ENCODE assay signal across 8 mouse cellular contexts in genomic region chr5:122423083-122423482, GRCm38 (mm10). TPM values are rescaled to one million over a fixed set of nuclear protein-coding genes. Genes with fewer than 3 reads are reported as not detected.
A peak's percentile ranks its signal among the peaks of the same experiment; 100 is the strongest.
DNase-seq lines count a peak whose midpoint lies in the region; ATAC-seq and TF ChIP-seq lines count a peak whose summit lies in the region.

No protein-coding gene starts in this region.

- H3K27me3 ChIP-seq in hindbrain, embryonic 16.5 days (replicated peaks; ENCODE audit: control insufficient read depth, insufficient read depth, low read length) = no peaks in the 10 kb centered on the region
- H3K27me3 ChIP-seq in midbrain, embryonic 16.5 days (ENCODE audit: control insufficient read depth, insufficient read depth, low read depth, low read length) = no peaks in the 10 kb centered on the region

- 18% methylated on average over 15 of the region's 15 CpGs for WGBS in lung, adult 2 months
- WGBS in hindbrain, embryonic 16.5 days = 36% methylated on average over 13 of the region's 15 CpGs
- 32% methylated on average over 15 of the region's 15 CpGs for WGBS in midbrain, embryonic 16.5 days

- no peak for TF ChIP-seq CTCF in lung, adult 2 months (IDR thresholded peaks at IDR 0.05; ENCODE audit: insufficient read depth, low read length)
- no peak for TF ChIP-seq CTCF in bone marrow macrophage, adult 2 months (IDR thresholded peaks at IDR 0.05; ENCODE audit: low read depth, low read length)

- H3K27ac ChIP-seq in bone marrow macrophage, adult 2 months (ENCODE audit: insufficient read depth, low read depth, low read length) = no peak overlapping the region
- H3K27ac ChIP-seq in hindbrain, embryonic 16.5 days (ENCODE audit: low read depth, low read length) = no peak overlapping the region
- no peak overlapping the region for H3K27ac ChIP-seq in midbrain, embryonic 16.5 days (ENCODE audit: low read length)

- H3K36me3 ChIP-seq in hindbrain, embryonic 16.5 days (ENCODE audit: control insufficient read depth, insufficient read depth, low read length) = peaks cover 2% of the 10 kb centered on the region
- peaks cover 2% of the 10 kb centered on the region for H3K36me3 ChIP-seq in midbrain, embryonic 16.5 days (ENCODE audit: control insufficient read depth, insufficient read depth, low read length)

- peak overlapping the region; percentile 67 for H3K4me2 ChIP-seq in hindbrain, embryonic 16.5 days (ENCODE audit: low read length)
- peak overlapping the region; percentile 97 for H3K4me2 ChIP-seq in midbrain, embryonic 16.5 days (ENCODE audit: low read length)

- peak overlapping the region; percentile 94 for H3K9ac ChIP-seq in hindbrain, embryonic 16.5 days (ENCODE audit: low read depth, low read length)
- H3K9ac ChIP-seq in midbrain, embryonic 16.5 days (ENCODE audit: low read depth, low read length) = peak overlapping the region; percentile 95

- H3K4me1 ChIP-seq in lung, adult 2 months (ENCODE audit: control insufficient read depth, insufficient read depth, low read length) = no peaks in the 10 kb centered on the region
- peaks cover 7% of the 10 kb centered on the region for H3K4me1 ChIP-seq in bone marrow macrophage, adult 2 months (ENCODE audit: control insufficient read depth, insufficient read depth, low read length)
- peaks cover 12% of the 10 kb centered on the region for H3K4me1 ChIP-seq in hindbrain, embryonic 16.5 days (ENCODE audit: control insufficient read depth, insufficient read depth, low read depth, low read length)
- peaks cover 19% of the 10 kb centered on the region for H3K4me1 ChIP-seq in midbrain, embryonic 16.5 days (ENCODE audit: control insufficient read depth, insufficient read depth, low read length)

- no peak for ATAC-seq in hindbrain, embryonic 16.5 days
- ATAC-seq in midbrain, embryonic 16.5 days = no peak

- DNase-seq in lung, adult 2 months = no peak
- DNase-seq in lung, postnatal 10 days = no peak
- DNase-seq in urinary bladder, adult 2 months (ENCODE audit: low spot score) = no peak
- no peak for DNase-seq in ovary, postnatal 36 days (ENCODE audit: low spot score)
- DNase-seq in lung, postnatal 14 days = no peak

- no peaks in the 10 kb centered on the region for H3K9me3 ChIP-seq in hindbrain, embryonic 16.5 days (ENCODE audit: control insufficient read depth, low read length)
- no peaks in the 10 kb centered on the region for H3K9me3 ChIP-seq in midbrain, embryonic 16.5 days (replicated peaks; ENCODE audit: control insufficient read depth, low read length, poor library complexity, severe bottlenecking)

- no peak for TF ChIP-seq POLR2A in lung, adult 2 months (IDR thresholded peaks at IDR 0.05; ENCODE audit: borderline replicate concordance, extremely low read depth, low read depth, low read length)
- no peak for TF ChIP-seq POLR2A in bone marrow macrophage, adult 2 months (IDR thresholded peaks at IDR 0.05; ENCODE audit: borderline replicate concordance, low read depth, low read length)

- peak overlapping the region; percentile 89 for H3K4me3 ChIP-seq in lung, adult 2 months (replicated peaks; ENCODE audit: extremely low read depth, low read depth, low read length)
- H3K4me3 ChIP-seq in bone marrow macrophage, adult 2 months (ENCODE audit: insufficient read depth, low read length) = peak overlapping the region; percentile 94
- peak overlapping the region; percentile 96 for H3K4me3 ChIP-seq in hindbrain, embryonic 16.5 days (ENCODE audit: low read length)
- H3K4me3 ChIP-seq in midbrain, embryonic 16.5 days (ENCODE audit: low read depth, low read length) = peak overlapping the region; percentile 99

RNA-seq across cellular contexts. Expression of gene Anapc7, which starts 1.6 kb away (rescaled TPM):
- 17.9 and 20.5 TPM in 2 replicates for polyA plus RNA-seq in lung, adult 2 months (2012; rRNA removed)
- polyA plus RNA-seq in bone marrow macrophage, adult 2 months (2012; ENCODE audit: insufficient read depth, insufficient read length, missing spikeins) = 19.6 and 22.2 TPM in 2 replicates
- 47.3 and 51.2 TPM in 2 replicates for polyA plus RNA-seq in hindbrain, embryonic 16.5 days (2015; fragmentation: Nextera tagmentation; extraction: Ambion mirVana)
- polyA plus RNA-seq in midbrain, embryonic 16.5 days (2015; fragmentation: Nextera tagmentation; extraction: Ambion mirVana) = 44.3 and 45.9 TPM in 2 replicates
- 41.6 and 46.7 TPM in 2 replicates for polyA plus RNA-seq in urinary bladder, adult 2 months (2012; rRNA removed)

RNA-seq across cellular contexts. Expression of gene Arpc3, which starts 31.4 kb away (rescaled TPM):
- 114 and 144 TPM in 2 replicates for polyA plus RNA-seq in lung, adult 2 months (2012; rRNA removed)
- 741 and 780 TPM in 2 replicates for polyA plus RNA-seq in bone marrow macrophage, adult 2 months (2012; ENCODE audit: insufficient read depth, insufficient read length, missing spikeins)
- 139 and 158 TPM in 2 replicates for polyA plus RNA-seq in hindbrain, embryonic 16.5 days (2015; fragmentation: Nextera tagmentation; extraction: Ambion mirVana)
- polyA plus RNA-seq in midbrain, embryonic 16.5 days (2015; fragmentation: Nextera tagmentation; extraction: Ambion mirVana) = 168 and 172 TPM in 2 replicates
- 295 and 362 TPM in 2 replicates for polyA plus RNA-seq in urinary bladder, adult 2 months (2012; rRNA removed)

RNA-seq across cellular contexts. Expression of gene Fam216a, which starts 50.9 kb away (rescaled TPM):
- polyA plus RNA-seq in lung, adult 2 months (2012; rRNA removed) = 18.9 and 22.5 TPM in 2 replicates
- 8.3 and 11.5 TPM in 2 replicates for polyA plus RNA-seq in bone marrow macrophage, adult 2 months (2012; ENCODE audit: insufficient read depth, insufficient read length, missing spikeins)
- 132 and 140 TPM in 2 replicates for polyA plus RNA-seq in hindbrain, embryonic 16.5 days (2015; fragmentation: Nextera tagmentation; extraction: Ambion mirVana)
- 135 and 139 TPM in 2 replicates for polyA plus RNA-seq in midbrain, embryonic 16.5 days (2015; fragmentation: Nextera tagmentation; extraction: Ambion mirVana)
- polyA plus RNA-seq in urinary bladder, adult 2 months (2012; rRNA removed) = 26.4 and 33.0 TPM in 2 replicates

RNA-seq across cellular contexts. Expression of gene Gpn3, which starts 51.4 kb away (rescaled TPM):
- polyA plus RNA-seq in lung, adult 2 months (2012; rRNA removed) = 42.4 and 57.6 TPM in 2 replicates
- polyA plus RNA-seq in bone marrow macrophage, adult 2 months (2012; ENCODE audit: insufficient read depth, insufficient read length, missing spikeins) = 16.9 and 19.7 TPM in 2 replicates
- 35.3 and 40.9 TPM in 2 replicates for polyA plus RNA-seq in hindbrain, embryonic 16.5 days (2015; fragmentation: Nextera tagmentation; extraction: Ambion mirVana)
- 42.3 and 42.7 TPM in 2 replicates for polyA plus RNA-seq in midbrain, embryonic 16.5 days (2015; fragmentation: Nextera tagmentation; extraction: Ambion mirVana)
- 32.2 and 40.1 TPM in 2 replicates for polyA plus RNA-seq in urinary bladder, adult 2 months (2012; rRNA removed)
